Mouse (Mus musculus) testis, postnatal 10 days (tissue): Measurements from ENCODE around the gene Zfand4.
"Not testable (repeated sequence)": the region's sequence is repeated elsewhere in the genome, so short reads cannot be mapped to it uniquely, and the experiment has no call there.

Experiments used
- DNase-seq: peaks from one replicate; pipeline ENCODE4 v3.0.0; 2021; ENCODE audit warnings: low spot score

The Zfand4 gene

DNA sequence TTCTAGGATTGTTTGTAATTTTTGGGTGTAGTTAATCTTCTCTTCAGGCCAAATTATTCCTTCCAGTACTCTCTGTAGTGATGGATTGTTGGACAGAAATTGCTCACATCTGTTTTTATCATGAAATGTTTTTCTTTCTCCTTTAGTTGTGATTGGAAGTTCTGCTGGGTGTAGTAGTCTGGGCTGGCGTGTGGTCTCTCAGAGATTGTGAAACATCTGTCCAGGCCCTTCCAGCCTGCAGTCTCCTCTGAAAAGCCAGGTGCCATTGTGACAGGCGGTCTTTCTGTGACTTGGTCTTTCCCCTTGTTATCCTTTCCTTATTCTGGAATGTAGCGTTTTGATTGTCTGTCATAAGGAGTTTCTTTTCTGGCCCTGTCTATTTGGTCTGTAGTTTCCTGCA, 55.2 kb downstream of the Zfand4 start:
- no peak for DNase-seq

GRCm38 (mm10) chr6:116326641-116327040, 62.6 kb downstream of the Zfand4 start:
- DNase-seq, result no peak

DNA sequence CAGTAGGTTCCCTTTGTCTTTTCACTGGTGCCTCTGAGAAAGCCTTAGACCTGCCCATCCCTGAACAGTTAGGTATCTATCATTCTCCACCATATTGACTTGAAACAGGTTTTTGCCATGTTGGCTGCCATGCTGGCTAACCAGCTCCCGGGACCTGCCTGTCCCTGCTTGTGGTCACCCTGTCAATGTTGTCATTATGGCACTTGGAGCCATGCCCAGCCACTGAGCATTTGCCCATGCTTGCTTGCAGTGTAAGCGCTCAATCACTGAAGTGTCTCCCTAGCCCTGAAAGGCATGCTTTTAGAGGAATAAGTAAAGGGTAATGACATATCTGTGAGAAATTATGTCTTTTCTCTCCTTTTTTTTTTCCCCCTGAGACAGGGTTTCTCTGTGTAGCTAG, 67.4 kb downstream of the Zfand4 start:
- DNase-seq, result no peak

DNA sequence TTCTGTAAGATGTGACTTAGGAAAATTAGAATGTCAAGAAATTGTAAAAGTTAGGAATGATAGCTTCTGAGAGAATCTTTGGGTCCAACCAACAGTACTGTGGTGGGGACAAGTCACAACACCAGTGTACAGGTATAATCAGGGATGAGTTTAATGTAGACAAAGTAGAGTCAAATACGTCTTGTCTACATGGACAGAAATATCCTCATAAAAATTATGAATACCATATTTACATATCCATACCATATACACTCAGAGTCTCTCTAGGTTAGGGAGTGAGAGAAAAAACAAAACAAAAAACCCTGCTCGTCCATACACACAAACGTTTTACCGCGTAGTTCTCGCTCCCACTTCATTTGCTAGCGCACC, 73.4 kb downstream of the Zfand4 start:
- no peak for DNase-seq

- peak; percentile 94 for DNase-seq
Measured at GRCm38 (mm10) chr6:116337835-116338501, 73.9 kb downstream of the Zfand4 start, which contains the start of gene March8. March8 (plus strand) TSS chr6:116338024.

GRCm38 (mm10) chr6:116338520-116338919, 74.5 kb downstream of the Zfand4 start:
- no peak for DNase-seq

GRCm38 (mm10) chr6:116339088-116339487, 75.1 kb downstream of the Zfand4 start:
- no peak for DNase-seq

- no peak for DNase-seq
Measured at GRCm38 (mm10) chr6:116340521-116340920, 76.5 kb downstream of the Zfand4 start.

DNA sequence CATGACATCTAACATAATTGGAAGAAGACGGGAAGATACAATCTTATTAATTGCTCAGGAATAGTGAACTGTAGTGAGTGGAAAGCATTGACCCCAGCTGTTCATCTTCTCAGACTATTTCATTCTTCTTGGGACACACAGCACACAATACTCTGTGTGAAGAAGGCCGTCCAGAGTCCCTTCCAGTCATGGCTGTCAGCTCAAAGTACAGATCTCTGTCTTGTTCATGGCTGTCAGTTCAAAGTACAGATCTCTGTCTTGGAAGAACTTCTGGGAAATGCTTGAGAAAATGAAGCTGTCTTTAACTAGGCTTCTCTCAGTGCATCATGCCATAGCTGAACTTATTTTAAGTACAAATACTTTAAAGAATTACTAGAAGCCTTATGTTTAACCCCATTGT, 83.9 kb downstream of the Zfand4 start:
- DNase-seq, result no peak

- no peak for DNase-seq
Measured at GRCm38 (mm10) chr6:116349997-116350396, 86.0 kb downstream of the Zfand4 start.

GRCm38 (mm10) chr6:116350643-116351042, 86.6 kb downstream of the Zfand4 start:
- no peak for DNase-seq

DNA sequence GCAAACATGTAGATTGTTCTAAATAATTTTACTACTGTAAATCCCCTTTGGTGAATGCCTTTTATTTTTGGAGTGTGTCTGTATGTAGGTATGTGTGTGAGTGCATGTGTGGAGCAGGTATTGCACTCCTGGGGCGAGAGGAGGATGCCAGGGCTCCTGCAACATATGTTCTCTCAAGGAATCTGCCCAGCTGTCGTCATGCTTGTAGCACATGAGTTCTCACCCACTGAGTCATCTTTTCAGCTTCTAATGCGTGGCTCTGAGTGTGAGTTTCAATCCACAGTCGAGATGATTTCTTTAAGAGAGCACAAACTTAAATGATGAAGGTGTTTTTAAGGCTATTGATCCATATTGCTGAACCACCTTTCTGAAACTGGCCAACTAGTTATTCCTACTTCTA, 87.5 kb downstream of the Zfand4 start:
- DNase-seq, result no peak

- DNase-seq, result no peak
Measured at GRCm38 (mm10) chr6:116353428-116353827, 89.4 kb downstream of the Zfand4 start.

DNA sequence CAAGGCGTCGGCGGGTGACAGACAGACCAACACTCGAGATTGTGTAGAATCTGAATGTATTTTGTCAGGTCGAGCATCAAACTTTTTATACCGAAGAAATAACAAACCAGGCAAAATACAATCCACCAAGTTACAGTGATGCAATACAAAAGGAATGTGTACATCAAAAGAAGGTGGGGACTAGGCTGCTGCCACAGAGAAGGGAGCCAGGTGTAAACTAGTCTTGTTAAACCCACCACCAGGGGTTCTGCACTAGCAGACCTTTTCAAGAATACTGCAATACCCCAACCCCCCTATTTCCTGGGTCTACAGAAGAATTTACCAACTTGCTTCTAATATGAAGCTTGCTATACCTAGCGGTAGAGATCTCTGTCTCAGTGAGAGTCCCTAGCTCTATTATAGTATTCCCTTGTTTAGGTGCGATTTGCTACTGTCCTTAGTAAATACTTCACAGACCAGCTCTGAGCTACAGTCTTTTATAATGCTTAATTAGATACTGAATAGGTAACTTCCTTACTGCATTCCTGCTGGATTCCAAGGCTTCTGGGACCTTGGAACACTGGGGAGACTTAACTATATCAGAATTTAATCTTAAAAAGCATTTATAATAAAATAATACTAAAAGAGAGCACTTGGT, 92.4 kb downstream of the Zfand4 start:
- DNase-seq, result not testable (repeated sequence)

DNA sequence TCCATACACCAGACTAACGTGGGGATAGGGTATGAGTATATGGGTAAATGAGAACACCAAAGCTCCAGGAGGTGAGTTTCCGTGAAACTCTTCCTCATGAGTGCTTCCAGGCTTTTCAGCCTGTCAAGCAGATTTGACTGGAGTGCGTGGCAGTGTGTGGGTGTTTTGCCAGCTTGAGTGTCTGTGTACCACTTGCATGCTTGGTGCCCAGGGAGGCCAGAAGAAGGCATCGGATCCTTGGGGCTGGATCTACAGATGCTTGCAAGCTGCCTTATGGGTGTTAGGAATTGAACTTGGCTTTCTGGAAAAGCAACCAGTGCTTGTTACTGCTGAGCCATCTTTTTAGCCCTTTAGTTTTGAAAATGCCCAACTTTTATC, 92.9 kb downstream of the Zfand4 start:
- DNase-seq, result no peak

DNA sequence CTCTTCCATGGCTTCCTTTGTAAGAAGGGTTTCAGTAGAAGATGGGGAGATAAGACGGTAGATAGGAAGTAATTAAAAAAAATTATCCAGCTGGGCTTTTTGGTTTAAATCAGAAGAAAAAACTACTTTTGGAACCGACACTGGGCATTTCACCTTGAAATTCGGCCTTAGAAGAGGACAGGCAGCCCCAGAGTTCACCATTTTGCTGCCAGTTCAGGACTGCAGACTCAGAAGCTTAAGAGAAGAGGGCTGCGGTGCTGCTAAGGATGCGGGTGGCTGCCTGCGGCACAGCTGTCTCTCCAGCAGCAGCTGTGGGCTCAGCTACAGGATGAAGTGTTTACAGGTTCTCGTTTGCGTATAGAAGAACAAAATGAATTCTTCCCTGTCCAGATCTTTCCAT, 94.0 kb downstream of the Zfand4 start:
- no peak for DNase-seq

- no peak for DNase-seq
Measured at GRCm38 (mm10) chr6:116359256-116359655, 95.2 kb downstream of the Zfand4 start.

GRCm38 (mm10) chr6:116361463-116361862, 97.4 kb downstream of the Zfand4 start:
- no peak for DNase-seq

DNA sequence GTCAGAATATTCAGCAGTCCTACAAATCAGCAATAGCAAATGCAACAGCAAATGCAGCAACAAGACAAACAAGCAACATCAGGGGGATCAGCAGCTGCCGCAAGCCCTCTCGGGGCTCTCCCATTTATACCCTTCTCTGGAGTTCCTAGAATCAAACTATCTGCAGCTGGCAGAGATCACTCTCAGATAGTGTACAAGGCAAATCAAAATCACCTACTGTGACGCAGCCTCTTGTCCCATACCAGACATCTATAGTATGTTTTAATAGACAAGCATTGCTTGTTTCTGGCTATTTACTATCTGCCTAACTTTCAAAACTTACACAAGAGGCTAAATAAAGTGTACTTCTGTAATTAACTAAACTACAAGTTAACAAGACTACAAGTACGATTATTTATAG, 98.0 kb downstream of the Zfand4 start:
- no peak for DNase-seq

DNA sequence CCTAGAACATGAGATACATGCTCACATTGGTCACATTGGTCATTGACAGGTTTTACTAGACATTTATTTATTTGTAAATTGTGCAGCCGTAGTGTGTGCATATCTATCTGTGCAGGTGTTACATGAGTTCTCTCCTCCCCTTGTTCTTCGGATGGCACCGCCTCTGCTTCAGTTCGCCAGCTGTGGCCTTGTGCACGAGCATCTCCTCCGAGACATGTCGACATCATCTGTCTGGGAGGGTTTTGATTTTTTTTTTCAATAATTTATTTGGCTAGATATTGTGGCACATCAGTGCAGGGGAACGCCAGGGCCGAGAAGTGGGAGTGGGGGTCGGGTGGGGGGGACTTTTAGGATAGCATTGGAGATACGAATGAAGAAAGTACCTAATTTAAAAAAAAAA, 103.9 kb downstream of the Zfand4 start:
- DNase-seq, result no peak

DNA sequence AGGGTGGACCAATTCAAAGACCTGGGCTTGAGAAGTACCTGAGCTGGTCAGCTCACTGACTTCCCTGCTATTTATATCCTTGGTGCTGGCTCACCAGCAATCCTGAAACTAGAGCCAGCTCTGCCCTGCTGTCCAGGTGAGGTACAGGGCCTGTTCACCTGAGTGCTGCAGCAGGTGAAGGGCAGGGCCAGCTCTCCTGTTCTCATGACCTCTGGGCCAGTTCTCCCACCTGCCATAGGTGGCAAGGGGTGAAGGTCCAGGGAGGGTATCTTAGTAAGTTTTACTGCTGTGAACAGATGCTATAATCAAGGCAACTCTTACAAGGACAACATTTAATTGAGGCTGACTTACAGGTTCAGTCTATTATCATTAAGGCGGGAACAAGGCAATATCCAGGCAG, 105.8 kb downstream of the Zfand4 start:
- DNase-seq, result no peak

DNA sequence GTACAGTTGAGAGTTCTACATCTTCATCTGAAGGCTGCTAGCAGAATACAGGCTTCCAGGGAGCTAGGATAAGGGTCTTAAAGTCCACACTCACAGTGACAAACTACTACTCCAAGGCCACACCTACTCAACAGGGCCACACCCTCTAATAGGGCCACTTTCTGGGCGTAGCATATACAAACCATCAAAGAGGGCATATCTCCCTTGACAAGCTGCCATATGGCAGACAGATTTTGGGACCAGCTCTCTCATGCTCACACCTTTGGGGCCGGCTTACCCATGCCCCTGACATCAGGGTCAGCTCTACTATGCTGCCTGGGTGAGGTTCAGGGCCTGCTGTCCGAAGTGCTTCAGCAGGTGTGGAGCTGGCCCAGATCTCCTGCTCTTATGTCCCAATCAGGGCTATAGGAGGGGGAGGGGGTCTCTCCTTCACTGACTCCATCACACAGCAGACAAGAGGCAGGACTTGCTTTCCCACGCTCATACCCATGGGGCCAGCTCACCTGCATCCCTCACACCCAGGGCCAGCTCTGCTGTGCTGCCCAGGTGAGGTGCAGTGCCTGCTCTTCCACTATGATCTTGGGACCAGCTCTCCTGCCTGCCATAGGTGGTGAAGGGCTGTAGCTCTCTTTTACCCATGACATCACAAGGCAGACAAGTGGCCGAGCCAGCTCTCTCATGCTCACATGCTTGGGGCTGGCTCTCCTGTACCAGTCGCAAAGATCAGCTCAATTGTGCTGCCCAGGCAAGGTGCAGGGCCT, 106.4 kb downstream of the Zfand4 start:
- DNase-seq, result no peak

DNA sequence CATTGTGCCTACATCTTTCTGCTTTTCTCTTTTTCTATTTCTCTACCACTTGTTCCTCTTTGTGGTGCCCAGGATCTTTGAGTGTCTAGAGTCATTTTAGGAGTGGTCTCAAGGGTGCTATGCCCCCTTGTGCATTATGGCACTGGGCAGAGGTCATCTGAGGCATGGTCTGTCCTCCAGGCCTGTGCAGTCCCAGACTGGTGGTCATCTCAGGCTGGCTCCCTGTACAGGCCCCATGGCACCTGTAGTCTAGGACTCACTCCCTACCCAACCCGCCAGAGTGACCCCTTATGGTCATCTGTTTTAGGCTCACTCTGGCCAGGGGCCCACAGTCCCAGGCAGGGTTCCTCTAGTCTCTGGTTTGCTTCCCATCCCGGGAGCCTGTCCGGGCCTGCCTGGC, 107.5 kb downstream of the Zfand4 start:
- DNase-seq, result no peak
